Mouse (Mus musculus): ENCODE results near the gene Vmn2r84. TPM values are rescaled to one million over a fixed set of nuclear protein-coding genes. Genes with fewer than 3 reads are reported as not detected.
"Not testable (repeated sequence)": the region's sequence is repeated elsewhere in the genome, so short reads cannot be mapped to it uniquely, and the experiment has no call there.

The Vmn2r84 gene
- polyA plus RNA-seq, 1 experiment from 2014 or later: 0.05 TPM

- H3K4me2 ChIP-seq (ENCODE audit: low read depth, low read length): no peak overlapping the region
- no peaks in the 10 kb centered on the region for H3K9me3 ChIP-seq (ENCODE audit: control insufficient read depth, low read length)
- no peaks in the 10 kb centered on the region for H3K27me3 ChIP-seq (ENCODE audit: control insufficient read depth, insufficient read depth, low read length)
- H3K4me3 ChIP-seq (ENCODE audit: low read depth, low read length): no peak overlapping the region
- 90% methylated on average over 2 of the region's 2 CpGs for WGBS
- H3K9ac ChIP-seq (replicated peaks; ENCODE audit: low read depth, low read length): no peak overlapping the region
- ATAC-seq (ENCODE audit: low read depth): no peak
- H3K36me3 ChIP-seq (ENCODE audit: control insufficient read depth, insufficient read depth, low read length): no peaks in the 10 kb centered on the region
- no peaks in the 10 kb centered on the region for H3K4me1 ChIP-seq (ENCODE audit: control insufficient read depth, insufficient read depth, low read length)
- no peak overlapping the region for H3K27ac ChIP-seq (ENCODE audit: low read depth, low read length)
Observed at GRCm38 (mm10) chr10:130372491-130373173, 21.5 kb downstream of the Vmn2r84 start.

GRCm38 (mm10) chr10:130371644-130372043 lies 22.5 kb downstream of the Vmn2r84 start:
- no peaks in the 10 kb centered on the region for H3K36me3 ChIP-seq (ENCODE audit: control insufficient read depth, insufficient read depth, low read length)
- H3K9me3 ChIP-seq (ENCODE audit: control insufficient read depth, low read length): no peaks in the 10 kb centered on the region
- no peaks in the 10 kb centered on the region for H3K27me3 ChIP-seq (ENCODE audit: control insufficient read depth, insufficient read depth, low read length)
- no peak overlapping the region for H3K27ac ChIP-seq (ENCODE audit: low read depth, low read length)
- ATAC-seq (ENCODE audit: low read depth): no peak
- H3K4me2 ChIP-seq (ENCODE audit: low read depth, low read length): no peak overlapping the region
- no peaks in the 10 kb centered on the region for H3K4me1 ChIP-seq (ENCODE audit: control insufficient read depth, insufficient read depth, low read length)
- H3K9ac ChIP-seq (replicated peaks; ENCODE audit: low read depth, low read length): no peak overlapping the region
- no peak overlapping the region for H3K4me3 ChIP-seq (ENCODE audit: low read depth, low read length)
- 67% methylated on average over 1 of the region's 1 CpGs for WGBS

- Histone ChIP-seq H3K9ac (replicated peaks; ENCODE audit: low read depth, low read length) (no peak overlapping the region), H3K36me3 (ENCODE audit: control insufficient read depth, insufficient read depth, low read length) (no peaks in the 10 kb centered on the region), H3K4me1 (ENCODE audit: control insufficient read depth, insufficient read depth, low read length) (no peaks in the 10 kb centered on the region), H3K9me3 (ENCODE audit: control insufficient read depth, low read length) (no peaks in the 10 kb centered on the region), H3K27me3 (ENCODE audit: control insufficient read depth, insufficient read depth, low read length) (no peaks in the 10 kb centered on the region), H3K4me2 (ENCODE audit: low read depth, low read length) (no peak overlapping the region), H3K4me3 (ENCODE audit: low read depth, low read length) (no peak overlapping the region), H3K27ac (ENCODE audit: low read depth, low read length) (no peak overlapping the region)
- 96% methylated on average over 2 of the region's 2 CpGs for WGBS
- ATAC-seq (ENCODE audit: low read depth): no peak
Observed at GRCm38 (mm10) chr10:130370005-130370682, 24.0 kb downstream of the Vmn2r84 start.

GRCm38 (mm10) chr10:130368384-130368783 lies 25.7 kb downstream of the Vmn2r84 start:
- no peak overlapping the region for H3K27ac ChIP-seq (ENCODE audit: low read depth, low read length)
- no peaks in the 10 kb centered on the region for H3K27me3 ChIP-seq (ENCODE audit: control insufficient read depth, insufficient read depth, low read length)
- no peak overlapping the region for H3K4me2 ChIP-seq (ENCODE audit: low read depth, low read length)
- no peak for ATAC-seq (ENCODE audit: low read depth)
- no peaks in the 10 kb centered on the region for H3K4me1 ChIP-seq (ENCODE audit: control insufficient read depth, insufficient read depth, low read length)
- H3K36me3 ChIP-seq (ENCODE audit: control insufficient read depth, insufficient read depth, low read length): no peaks in the 10 kb centered on the region
- H3K9me3 ChIP-seq (ENCODE audit: control insufficient read depth, low read length): no peaks in the 10 kb centered on the region
- no peak overlapping the region for H3K9ac ChIP-seq (replicated peaks; ENCODE audit: low read depth, low read length)
- no peak overlapping the region for H3K4me3 ChIP-seq (ENCODE audit: low read depth, low read length)

- no peak overlapping the region for H3K9ac ChIP-seq (replicated peaks; ENCODE audit: low read depth, low read length)
- H3K36me3 ChIP-seq (ENCODE audit: control insufficient read depth, insufficient read depth, low read length): no peaks in the 10 kb centered on the region
- no peaks in the 10 kb centered on the region for H3K9me3 ChIP-seq (ENCODE audit: control insufficient read depth, low read length)
- H3K27ac ChIP-seq (ENCODE audit: low read depth, low read length): no peak overlapping the region
- no peak for ATAC-seq (ENCODE audit: low read depth)
- no peak overlapping the region for H3K4me2 ChIP-seq (ENCODE audit: low read depth, low read length)
- H3K4me1 ChIP-seq (ENCODE audit: control insufficient read depth, insufficient read depth, low read length): no peaks in the 10 kb centered on the region
- no peaks in the 10 kb centered on the region for H3K27me3 ChIP-seq (ENCODE audit: control insufficient read depth, insufficient read depth, low read length)
- no peak overlapping the region for H3K4me3 ChIP-seq (ENCODE audit: low read depth, low read length)
Observed at GRCm38 (mm10) chr10:130364766-130365165, 29.4 kb downstream of the Vmn2r84 start.

GRCm38 (mm10) chr10:130363438-130364164 lies 30.5 kb downstream of the Vmn2r84 start:
- peak; percentile 78 for ATAC-seq (ENCODE audit: low read depth)
- Histone ChIP-seq H3K27ac (ENCODE audit: low read depth, low read length) (no peak overlapping the region), H3K36me3 (ENCODE audit: control insufficient read depth, insufficient read depth, low read length) (no peaks in the 10 kb centered on the region), H3K4me3 (ENCODE audit: low read depth, low read length) (no peak overlapping the region), H3K27me3 (ENCODE audit: control insufficient read depth, insufficient read depth, low read length) (no peaks in the 10 kb centered on the region), H3K9ac (replicated peaks; ENCODE audit: low read depth, low read length) (no peak overlapping the region), H3K9me3 (ENCODE audit: control insufficient read depth, low read length) (no peaks in the 10 kb centered on the region), H3K4me2 (ENCODE audit: low read depth, low read length) (no peak overlapping the region), H3K4me1 (ENCODE audit: control insufficient read depth, insufficient read depth, low read length) (no peaks in the 10 kb centered on the region)
- 63% methylated on average over 2 of the region's 2 CpGs for WGBS

GRCm38 (mm10) chr10:130344056-130344455 lies 50.1 kb downstream of the Vmn2r84 start:
- no peak overlapping the region for H3K4me3 ChIP-seq (ENCODE audit: low read depth, low read length)
- H3K9ac ChIP-seq (replicated peaks; ENCODE audit: low read depth, low read length): no peak overlapping the region
- no peak overlapping the region for H3K4me2 ChIP-seq (ENCODE audit: low read depth, low read length)
- no peak for ATAC-seq (ENCODE audit: low read depth)
- no peaks in the 10 kb centered on the region for H3K4me1 ChIP-seq (ENCODE audit: control insufficient read depth, insufficient read depth, low read length)
- H3K36me3 ChIP-seq (ENCODE audit: control insufficient read depth, insufficient read depth, low read length): no peaks in the 10 kb centered on the region
- H3K27me3 ChIP-seq (ENCODE audit: control insufficient read depth, insufficient read depth, low read length): no peaks in the 10 kb centered on the region
- H3K9me3 ChIP-seq (ENCODE audit: control insufficient read depth, low read length): no peaks in the 10 kb centered on the region
- no peak overlapping the region for H3K27ac ChIP-seq (ENCODE audit: low read depth, low read length)
- 93% methylated on average over 1 of the region's 1 CpGs for WGBS

- not testable (repeated sequence) for H3K36me3 ChIP-seq (ENCODE audit: control insufficient read depth, insufficient read depth, low read length); H3K27me3 ChIP-seq (ENCODE audit: control insufficient read depth, insufficient read depth, low read length); H3K4me3 ChIP-seq (ENCODE audit: low read depth, low read length); H3K9me3 ChIP-seq (ENCODE audit: control insufficient read depth, low read length); H3K9ac ChIP-seq (replicated peaks; ENCODE audit: low read depth, low read length); H3K27ac ChIP-seq (ENCODE audit: low read depth, low read length); H3K4me2 ChIP-seq (ENCODE audit: low read depth, low read length); ATAC-seq (ENCODE audit: low read depth); H3K4me1 ChIP-seq (ENCODE audit: control insufficient read depth, insufficient read depth, low read length)
- WGBS: 80% methylated on average over 4 of the region's 4 CpGs
Observed at GRCm38 (mm10) chr10:130340050-130340449, 54.1 kb downstream of the Vmn2r84 start.

- H3K27me3 ChIP-seq (ENCODE audit: control insufficient read depth, insufficient read depth, low read length): no peaks in the 10 kb centered on the region
Observed at GRCm38 (mm10) chr10:130337581-130337980, 56.6 kb downstream of the Vmn2r84 start.

More at GRCm38 (mm10) chr10:130337581-130337980, 56.6 kb downstream of the Vmn2r84 start:
- WGBS: 77% methylated on average over 2 of the region's 2 CpGs
- Histone ChIP-seq H3K9ac (replicated peaks; ENCODE audit: low read depth, low read length) (no peak overlapping the region), H3K36me3 (ENCODE audit: control insufficient read depth, insufficient read depth, low read length) (no peaks in the 10 kb centered on the region), H3K4me3 (ENCODE audit: low read depth, low read length) (no peak overlapping the region), H3K4me1 (ENCODE audit: control insufficient read depth, insufficient read depth, low read length) (no peaks in the 10 kb centered on the region), H3K9me3 (ENCODE audit: control insufficient read depth, low read length) (no peaks in the 10 kb centered on the region), H3K4me2 (ENCODE audit: low read depth, low read length) (no peak overlapping the region), H3K27ac (ENCODE audit: low read depth, low read length) (no peak overlapping the region)
- ATAC-seq (ENCODE audit: low read depth): no peak
